Mouse (Mus musculus) midbrain, embryonic 11.5 days (tissue): ENCODE measurements around the gene Prkab1. TPM values are rescaled to one million over a fixed set of nuclear protein-coding genes. Genes with fewer than 3 reads are reported as not detected.

Experiments
- ATAC-seq: fragments of 200-750 bp; cut with Nextera tagmentation; 2 replicates; pipeline ENCODE4 v1.8.0; 2017; ENCODE audit warnings: moderate TSS enrichment, moderate library complexity; ENCODE audit not compliant: low FRiP score
- DNase-seq: peaks from one replicate; pipeline ENCODE4 v3.0.0; 2015; ENCODE audit warnings: low spot score; ENCODE audit errors: missing footprints
- H3K27ac ChIP-seq: fragments of 300-500 bp; sonication (generic); 2 replicates; pipeline ENCODE4 v1.5.1; 2014; ENCODE audit warnings: low read depth, low read length
- H3K27me3 ChIP-seq: fragments of 300-500 bp; sonication (generic); 2 replicates; pipeline ENCODE4 v1.6.1; 2014; ENCODE audit warnings: mild to moderate bottlenecking, low read length, moderate library complexity, mixed read lengths; ENCODE audit not compliant: control insufficient read depth, insufficient read depth
- H3K36me3 ChIP-seq: fragments of 300-500 bp; sonication (generic); 2 replicates; pipeline ENCODE4 v1.6.1; 2014; ENCODE audit warnings: mild to moderate bottlenecking, low read length, moderate library complexity, mixed read lengths; ENCODE audit not compliant: control insufficient read depth, insufficient read depth
- H3K4me1 ChIP-seq: fragments of 300-500 bp; sonication (generic); 2 replicates; pipeline ENCODE4 v1.6.1; 2014; ENCODE audit warnings: low read length; ENCODE audit not compliant: control insufficient read depth, insufficient read depth
- H3K4me2 ChIP-seq: fragments of 300-500 bp; sonication (generic); 2 replicates; pipeline ENCODE4 v1.6.1; 2014; ENCODE audit warnings: mild to moderate bottlenecking, moderate library complexity
- H3K4me3 ChIP-seq: fragments of 300-500 bp; sonication (generic); 2 replicates; pipeline ENCODE4 v1.5.1; 2014; ENCODE audit warnings: low read depth, low read length
- H3K9ac ChIP-seq: fragments of 300-500 bp; sonication (generic); 2 replicates; pipeline ENCODE4 v1.6.1; 2014; ENCODE audit warnings: low read length
- H3K9me3 ChIP-seq: fragments of 300-500 bp; sonication (generic); 2 replicates; pipeline ENCODE4 v1.6.1; 2016; ENCODE audit warnings: low read length; ENCODE audit not compliant: control insufficient read depth
- WGBS: fragments of 180-500 bp; shearing (Covaris S2); extraction: QIAGEN DNeasy Blood & Tissue Kit; methylation state at CpG from one replicate; pipeline ENCODE4 v1.1.7; 2014; 5-methylcytosine and 5-hydroxymethylcytosine counted together
- polyA plus RNA-seq: library from polyadenylated mRNA; unstranded; fragments of >200 nt; fragmentation: Nextera tagmentation; extraction: Ambion mirVana; gene quantifications from 2 replicates; pipeline ENCODE4 v1.2.1, GENCODE M21; 2014

The Prkab1 gene
- polyA plus RNA-seq, 1 experiment from 2014 or later = 55.4 TPM

- Histone ChIP-seq H3K27ac (no peak overlapping the region), H3K9ac (no peak overlapping the region), H3K4me2 (no peak overlapping the region), H3K36me3 (peaks cover 2% of the 10 kb centered on the region), H3K27me3 (no peaks in the 10 kb centered on the region), H3K4me3 (no peak overlapping the region), H3K4me1 (no peaks in the 10 kb centered on the region), H3K9me3 (no peaks in the 10 kb centered on the region)
- no peak for DNase-seq
- 88% methylated on average over 8 of the region's 8 CpGs for WGBS
- ATAC-seq = no peak
Measured at GRCm38 (mm10) chr5:116003154-116003553, 21.2 kb downstream of the Prkab1 start.

- no peaks in the 10 kb centered on the region for H3K9me3 ChIP-seq
- no peak overlapping the region for H3K9ac ChIP-seq
- DNase-seq = no peak
- no peak overlapping the region for H3K4me3 ChIP-seq
- peaks cover 8% of the 10 kb centered on the region; the same call in 1 of the 2 replicates for H3K36me3 ChIP-seq
- H3K27me3 ChIP-seq = no peaks in the 10 kb centered on the region
- ATAC-seq = no peak
- no peak overlapping the region for H3K27ac ChIP-seq
- no peaks in the 10 kb centered on the region for H3K4me1 ChIP-seq
- 73% methylated on average over 13 of the region's 13 CpGs for WGBS
- no peak overlapping the region for H3K4me2 ChIP-seq
Measured at GRCm38 (mm10) chr5:115997376-115997775, 26.9 kb downstream of the Prkab1 start.

- Histone ChIP-seq H3K4me2 (no peak overlapping the region), H3K36me3 (peaks cover 26% of the 10 kb centered on the region), H3K4me1 (no peaks in the 10 kb centered on the region), H3K9me3 (no peaks in the 10 kb centered on the region; the same call in 1 of the 2 replicates), H3K9ac (no peak overlapping the region), H3K4me3 (no peak overlapping the region), H3K27ac (no peak overlapping the region), H3K27me3 (no peaks in the 10 kb centered on the region)
- WGBS = 92% methylated on average over 15 of the region's 15 CpGs
- ATAC-seq = no peak
- no peak for DNase-seq
Measured at GRCm38 (mm10) chr5:115994101-115994500, 30.2 kb downstream of the Prkab1 start.

GRCm38 (mm10) chr5:115991717-115992116, 32.6 kb downstream of the Prkab1 start:
- H3K4me2 ChIP-seq = no peak overlapping the region

GRCm38 (mm10) chr5:115987284-115987683, 37.0 kb downstream of the Prkab1 start:
- DNase-seq (no peak), ATAC-seq (no peak)
- Histone ChIP-seq H3K9ac (no peak overlapping the region), H3K27ac (no peak overlapping the region), H3K4me3 (no peak overlapping the region), H3K4me1 (no peaks in the 10 kb centered on the region), H3K9me3 (no peaks in the 10 kb centered on the region; the same call in 1 of the 2 replicates), H3K4me2 (no peak overlapping the region), H3K36me3 (peaks cover 34% of the 10 kb centered on the region), H3K27me3 (no peaks in the 10 kb centered on the region)
- WGBS = 90% methylated on average over 12 of the region's 12 CpGs

More at GRCm38 (mm10) chr5:115991717-115992116, 32.6 kb downstream of the Prkab1 start:
- no peak for ATAC-seq
- H3K36me3 ChIP-seq = peaks cover 31% of the 10 kb centered on the region
- no peaks in the 10 kb centered on the region; the same call in 1 of the 2 replicates for H3K9me3 ChIP-seq
- no peak overlapping the region for H3K9ac ChIP-seq
- no peaks in the 10 kb centered on the region for H3K4me1 ChIP-seq
- H3K4me3 ChIP-seq = no peak overlapping the region
- DNase-seq = peak; percentile 60
- no peaks in the 10 kb centered on the region for H3K27me3 ChIP-seq
- WGBS = 97% methylated on average over 11 of the region's 11 CpGs
- H3K27ac ChIP-seq = no peak overlapping the region

- DNase-seq = peak; percentile 59
- Histone ChIP-seq H3K4me1 (no peaks in the 10 kb centered on the region), H3K36me3 (peaks cover 26% of the 10 kb centered on the region), H3K9me3 (no peaks in the 10 kb centered on the region), H3K9ac (no peak overlapping the region), H3K27ac (no peak overlapping the region), H3K4me3 (no peak overlapping the region), H3K27me3 (no peaks in the 10 kb centered on the region), H3K4me2 (no peak overlapping the region)
- ATAC-seq = no peak
- 94% methylated on average over 11 of the region's 11 CpGs for WGBS
Measured at GRCm38 (mm10) chr5:115985101-115985500, 39.2 kb downstream of the Prkab1 start.

GRCm38 (mm10) chr5:115984392-115984791, 39.9 kb downstream of the Prkab1 start:
- Histone ChIP-seq H3K27ac (no peak overlapping the region), H3K4me3 (no peak overlapping the region), H3K9me3 (no peaks in the 10 kb centered on the region), H3K27me3 (no peaks in the 10 kb centered on the region), H3K36me3 (peaks cover 21% of the 10 kb centered on the region), H3K9ac (no peak overlapping the region), H3K4me2 (no peak overlapping the region), H3K4me1 (no peaks in the 10 kb centered on the region)
- ATAC-seq = no peak
- 94% methylated on average over 6 of the region's 6 CpGs for WGBS
- peak; percentile 8 for DNase-seq

GRCm38 (mm10) chr5:115982671-115983373, 41.5 kb downstream of the Prkab1 start:
- no peak overlapping the region for H3K4me2 ChIP-seq
- DNase-seq (peak; percentile 53), ATAC-seq (no peak)
- H3K36me3 ChIP-seq = peaks cover 11% of the 10 kb centered on the region
- H3K4me3 ChIP-seq = no peak overlapping the region
- H3K4me1 ChIP-seq = no peaks in the 10 kb centered on the region; the same call in none of the 2 replicates
- no peaks in the 10 kb centered on the region for H3K9me3 ChIP-seq
- H3K27ac ChIP-seq = no peak overlapping the region
- no peak overlapping the region for H3K9ac ChIP-seq
- no peaks in the 10 kb centered on the region for H3K27me3 ChIP-seq
- 89% methylated on average over 7 of the region's 7 CpGs for WGBS

- Histone ChIP-seq H3K9me3 (no peaks in the 10 kb centered on the region), H3K27me3 (no peaks in the 10 kb centered on the region), H3K9ac (no peak overlapping the region), H3K4me2 (no peak overlapping the region), H3K4me3 (no peak overlapping the region), H3K27ac (no peak overlapping the region), H3K36me3 (peaks cover 11% of the 10 kb centered on the region), H3K4me1 (no peaks in the 10 kb centered on the region; the same call in none of the 2 replicates)
- peak; percentile 45 for DNase-seq
- no peak for ATAC-seq
- 91% methylated on average over 9 of the region's 9 CpGs for WGBS
Measured at GRCm38 (mm10) chr5:115980537-115980936, 43.8 kb downstream of the Prkab1 start.
